Comparison of ENCODE assay signal across 34 mouse cellular contexts in the genomic region with DNA sequence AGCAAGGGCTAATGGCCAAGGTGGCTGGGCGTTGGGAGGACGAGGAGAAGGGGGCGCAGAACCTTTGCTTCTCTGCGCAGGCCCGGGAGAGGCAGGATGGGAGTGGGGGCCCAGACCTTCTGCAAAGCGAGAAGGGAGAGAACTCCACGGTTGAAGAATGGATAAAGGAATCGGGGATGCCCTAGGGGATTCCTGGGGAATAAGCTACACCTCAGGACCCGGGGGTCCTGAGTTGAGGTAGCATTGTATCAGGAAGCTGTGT. TPM values are rescaled to one million over a fixed set of nuclear protein-coding genes. Genes with fewer than 3 reads are reported as not detected.
"Had no signal": no experiment of that assay in that cellular context is flagged by ENCODE, and none has a peak within 500 bp of the region (broad histone marks: within the 10 kb centered on the region; RNA-seq: fewer than 3 reads in every experiment).

No protein-coding gene starts in this region.

- DNase-seq: gastrocnemius, adult 2 months; gastrocnemius, postnatal 10 days; gastrocnemius, postnatal 25 days; heart, adult 2 months; heart, postnatal 4 days; kidney, adult 18-20 months; kidney, adult 8-10 months; kidney, postnatal 10 days; kidney, postnatal 25 days; kidney, postnatal 4 days; layer of hippocampus, postnatal 36 days; left cerebral cortex, postnatal 4 days; liver, embryonic 13.5 days had no signal

- H3K4me1 ChIP-seq: heart, embryonic 13.5 days; heart, embryonic 15.5 days; hindbrain, embryonic 12.5 days; limb, embryonic 15.5 days; liver, embryonic 13.5 days; liver, embryonic 15.5 days had no signal

- H3K27me3 ChIP-seq: hindbrain, embryonic 12.5 days; intestine, embryonic 15.5 days; limb, embryonic 15.5 days; liver, embryonic 15.5 days had no signal

- H3K27ac ChIP-seq: gastrocnemius, adult 2 months; heart, adult 2 months; heart, embryonic 13.5 days; heart, embryonic 15.5 days; hindbrain, embryonic 10.5 days; hindbrain, embryonic 12.5 days; hindbrain, embryonic 14.5 days; intestine, embryonic 15.5 days; layer of hippocampus, adult 2 months; limb, embryonic 13.5 days; limb, embryonic 15.5 days; liver, embryonic 13.5 days; liver, embryonic 15.5 days had no signal

- H3K4me3 ChIP-seq: gastrocnemius, adult 2 months; heart, adult 2 months; heart, embryonic 13.5 days; heart, embryonic 15.5 days; hindbrain, embryonic 10.5 days; hindbrain, embryonic 12.5 days; intestine, embryonic 15.5 days; layer of hippocampus, adult 2 months; limb, embryonic 13.5 days; limb, embryonic 15.5 days; liver, embryonic 13.5 days; liver, embryonic 15.5 days had no signal

RNA-seq across cellular contexts. Expression of gene Dhrs2, which starts 52.0 kb away (rescaled TPM):
- total RNA-seq: gastrocnemius, adult 2 months; gastrocnemius, postnatal 10 days; gastrocnemius, postnatal 25 days; granulocyte monocyte progenitor cell, adult 5-6 weeks; heart, adult 2 months; heart, postnatal 25 days; heart, postnatal 4 days; layer of hippocampus, adult 2 months; layer of hippocampus, postnatal 36 days; left cerebral cortex, adult 18-20 months; left cerebral cortex, adult 8-10 months; left cerebral cortex, postnatal 10 days; left cerebral cortex, postnatal 25 days; left cerebral cortex, postnatal 4 days had no signal
- polyA plus RNA-seq: heart, embryonic 11.5 days; heart, embryonic 13.5 days; heart, embryonic 15.5 days; heart, postnatal 0 days; hindbrain, embryonic 10.5 days; inflammation-experienced regulatory T-cells, adult 6 months; limb, embryonic 11.5 days; liver, embryonic 11.5 days; liver, embryonic 13.5 days; liver, embryonic 15.5 days had no signal

RNA-seq across cellular contexts. Expression of gene Jph4, which starts 53.1 kb away (rescaled TPM):
- total RNA-seq: granulocyte monocyte progenitor cell, adult 5-6 weeks; heart, postnatal 25 days had no signal
- polyA plus RNA-seq: inflammation-experienced regulatory T-cells, adult 6 months had no signal
